Mouse (Mus musculus) E14TG2a.4 (cell line): ENCODE measurements around the gene Ttc8.

Source experiments
- CTCF ChIP-seq: conservative IDR thresholded peaks from 2 replicates; pipeline ENCODE4 v1.5.1; 2014; ENCODE audit warnings: low read length
- NANOG ChIP-seq: IDR thresholded peaks from 2 replicates; pipeline ENCODE4 v1.6.1; 2014; ENCODE audit warnings: borderline replicate concordance, low read length, mixed read lengths
- POU5F1 ChIP-seq: IDR thresholded peaks from 2 replicates; pipeline ENCODE4 v1.6.1; 2014; ENCODE audit warnings: low read length, borderline replicate concordance

GRCm38 (mm10) chr12:98995881-98996280, 75.5 kb downstream of the Ttc8 start:
- TF ChIP-seq CTCF (no peak), POU5F1 (no peak), NANOG (no peak)
